13 mouse cellular contexts compared by ENCODE assay signal in the genomic region with DNA sequence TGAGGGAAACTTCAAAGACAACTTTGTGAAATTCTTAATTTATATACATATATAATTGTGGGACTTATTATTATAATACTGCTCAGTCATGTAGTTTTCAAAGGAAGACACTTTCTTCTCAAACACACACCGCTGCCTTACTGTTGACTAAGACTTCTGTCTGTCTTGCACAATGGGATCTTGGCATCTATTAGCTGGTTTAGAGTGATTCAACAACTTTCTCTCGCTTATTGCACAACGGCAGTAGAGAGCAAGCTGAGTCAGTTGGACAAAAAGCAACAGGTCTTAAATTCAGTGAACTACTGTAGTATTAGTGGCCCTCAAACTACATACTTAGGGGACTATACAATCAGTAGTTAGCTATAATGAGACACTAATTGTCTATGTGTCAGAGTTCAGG. TPM values are rescaled to one million over a fixed set of nuclear protein-coding genes. Genes with fewer than 3 reads are reported as not detected.
DNase-seq lines count a peak whose midpoint lies in the region; ATAC-seq and TF ChIP-seq lines count a peak whose summit lies in the region.
"Had no signal": no experiment of that assay in that cellular context is flagged by ENCODE, and none has a peak within 500 bp of the region (broad histone marks: within the 10 kb centered on the region; RNA-seq: fewer than 3 reads in every experiment).

No protein-coding gene starts in this region.

- no peak overlapping the region for H3K27ac ChIP-seq in heart, embryonic 11.5 days (ENCODE audit: low read depth, low read length)
- no peak overlapping the region for H3K27ac ChIP-seq in midbrain, embryonic 11.5 days (ENCODE audit: low read depth, low read length)
- H3K27ac ChIP-seq: hindbrain, embryonic 12.5 days; layer of hippocampus, adult 2 months had no signal

- 85% methylated on average over 3 of the region's 3 CpGs for WGBS in heart, embryonic 11.5 days (ENCODE audit: insufficient replicate concordance)
- WGBS in midbrain, embryonic 11.5 days, result 90% methylated on average over 3 of the region's 3 CpGs

- in situ Hi-C loops in Patski (cut with MboI; ENCODE audit: low pct_unique_long_range_greater_than_20kb), result no loop called here

- H3K4me2 ChIP-seq in heart, embryonic 11.5 days, result no peak overlapping the region
- no peak overlapping the region for H3K4me2 ChIP-seq in midbrain, embryonic 11.5 days
- H3K4me2 ChIP-seq: hindbrain, embryonic 12.5 days had no signal

- DNase-seq in heart, adult 9 months (ENCODE audit: low spot score in 2 of 2), result peak; percentile 54 to 64
- DNase-seq in Patski (ENCODE audit: low read depth, low spot score), result peak; percentile 61
- DNase-seq in fibroblast of lung, adult 2 months (ENCODE audit: low read depth), result peak; percentile 91
- no peak for DNase-seq in urinary bladder, postnatal 14 days (ENCODE audit: low spot score)
- no peak for DNase-seq in midbrain, embryonic 11.5 days (ENCODE audit: low spot score, missing footprints)
- DNase-seq: cerebellum, postnatal 10 days; gastrocnemius, postnatal 10 days; kidney, adult 18-20 months had no signal

- CTCF ChIA-PET in Patski (lab: Charles Lee), result interaction anchor here (2.8 kb wide), 1 partner anchor 15 kb away, joined by 8 read pairs; no protein-coding TSS in a partner anchor

- no peak for ATAC-seq in heart, embryonic 11.5 days (replicated peaks; ENCODE audit: insufficient number of reproducible peaks, low FRiP score, low TSS enrichment)
- peak; percentile 84 for ATAC-seq in Patski
- peak; percentile 85 for ATAC-seq in monocyte, adult 5-6 weeks (replicated peaks; ENCODE audit: insufficient number of reproducible peaks, low FRiP score, low TSS enrichment, poor library complexity, severe bottlenecking)
- no peak for ATAC-seq in midbrain, embryonic 11.5 days (ENCODE audit: low FRiP score)

- no peaks in the 10 kb centered on the region for H3K4me1 ChIP-seq in heart, embryonic 11.5 days (ENCODE audit: control insufficient read depth, insufficient read depth, low read length)
- no peaks in the 10 kb centered on the region for H3K4me1 ChIP-seq in midbrain, embryonic 11.5 days (ENCODE audit: control insufficient read depth, insufficient read depth, low read length)
- H3K4me1 ChIP-seq: hindbrain, embryonic 12.5 days had no signal

- H3K36me3 ChIP-seq in heart, embryonic 11.5 days (ENCODE audit: control insufficient read depth, insufficient read depth, low read length), result no peaks in the 10 kb centered on the region
- H3K36me3 ChIP-seq in midbrain, embryonic 11.5 days (ENCODE audit: control insufficient read depth, insufficient read depth, low read length), result no peaks in the 10 kb centered on the region
- H3K36me3 ChIP-seq: hindbrain, embryonic 12.5 days had no signal

- POLR2A ChIA-PET in Patski (lab: Charles Lee), result no interaction called here

- no peaks in the 10 kb centered on the region for H3K9me3 ChIP-seq in heart, embryonic 11.5 days (replicated peaks; ENCODE audit: control insufficient read depth, low read length)
- no peaks in the 10 kb centered on the region for H3K9me3 ChIP-seq in midbrain, embryonic 11.5 days (ENCODE audit: control insufficient read depth, low read length)
- H3K9me3 ChIP-seq: hindbrain, embryonic 12.5 days; megakaryocyte, embryonic 14.5 days had no signal

- no peak overlapping the region for H3K9ac ChIP-seq in heart, embryonic 11.5 days (ENCODE audit: low read depth, low read length)
- H3K9ac ChIP-seq in midbrain, embryonic 11.5 days (ENCODE audit: low read length), result no peak overlapping the region
- H3K9ac ChIP-seq: hindbrain, embryonic 12.5 days had no signal

- H3K4me3 ChIP-seq in heart, embryonic 11.5 days (ENCODE audit: low read depth, low read length), result no peak overlapping the region
- H3K4me3 ChIP-seq in midbrain, embryonic 11.5 days (ENCODE audit: low read depth, low read length), result no peak overlapping the region
- H3K4me3 ChIP-seq: hindbrain, embryonic 12.5 days; layer of hippocampus, adult 2 months; megakaryocyte, embryonic 14.5 days had no signal

- H3K27me3 ChIP-seq in heart, embryonic 11.5 days (ENCODE audit: control insufficient read depth, insufficient read depth, low read length), result no peaks in the 10 kb centered on the region
- no peaks in the 10 kb centered on the region for H3K27me3 ChIP-seq in Patski
- no peaks in the 10 kb centered on the region for H3K27me3 ChIP-seq in midbrain, embryonic 11.5 days (ENCODE audit: control insufficient read depth, insufficient read depth, low read length)
- H3K27me3 ChIP-seq: hindbrain, embryonic 12.5 days; megakaryocyte, embryonic 14.5 days had no signal

- no peak for TF ChIP-seq CTCF in Patski (IDR thresholded peaks at IDR 0.05)

RNA-seq across cellular contexts. Expression of gene Itm2b, which starts 25.0 kb away (rescaled TPM):
- polyA plus RNA-seq in heart, embryonic 11.5 days (2014; fragmentation: Nextera tagmentation; extraction: Ambion mirVana), result 513 and 567 TPM in 2 replicates
- polyA plus RNA-seq in Patski (2021), result 1,100 TPM
- 1,022 to 1,179 TPM (median 1,153 TPM) in 3 replicates for total RNA-seq in monocyte, adult 5-6 weeks (2017)
- 325 and 356 TPM in 2 replicates for polyA plus RNA-seq in midbrain, embryonic 11.5 days (2014; fragmentation: Nextera tagmentation; extraction: Ambion mirVana)

Comparison
In these comparisons a context has a peak if more than half of its experiments do, and no peak if none do; other contexts are left out.
1. DNase-seq: peak in heart, adult 9 months (2 of 2), Patski (single experiment) and fibroblast of lung, adult 2 months (single experiment); none in urinary bladder, postnatal 14 days (single experiment) and midbrain, embryonic 11.5 days (single experiment).
2. ATAC-seq: peak in Patski (single experiment) and monocyte, adult 5-6 weeks (single experiment); none in heart, embryonic 11.5 days (single experiment) and midbrain, embryonic 11.5 days (single experiment).